Mouse (Mus musculus): Measurements from ENCODE around the gene Ier3.

Gene Ier3

GRCm38 (mm10) chr17:35821439-35822430 is at the start of gene Ier3:
Ier3 (plus strand) TSS chr17:35821684.
- ChIA-PET CTCF (interaction anchor here (0.5 to 1.8 kb wide), 22 partner anchors 10 to 237 kb away, joined by 3 to 9 read pairs (median 4); partner anchors contain the start of genes Nrm (in 2 of the 4), Dhx16 (in 1 of the 4) and Tubb5 (in 1 of the 4)), POLR2A (interaction anchor here (0.5 to 11.2 kb wide), 128 partner anchors 8 to 1239 kb away, joined by 3 to 246 read pairs (median 4); partner anchors contain the start of genes Mdc1 (in 3 of the 4), Nrm (in 3 of the 4), Tubb5 (in 3 of the 4) and Dhx16 (in 2 of the 4))

GRCm38 (mm10) chr17:35776811-35777609 is 44.5 kb upstream of the Ier3 start:
- POLR2A ChIA-PET: interaction anchor here in 3 of 4 experiments (0.6 to 2.3 kb wide), 10 partner anchors 11 to 162 kb away, joined by 3 to 8 read pairs (median 4); partner anchors contain the start of gene Ier3 (in 2 of the 3)
- CTCF ChIA-PET: interaction anchor here in 3 of 4 experiments (0.5 to 2.3 kb wide), 9 partner anchors 9 to 243 kb away, joined by 3 to 8 read pairs (median 4); no protein-coding TSS in a partner anchor

GRCm38 (mm10) chr17:35778965-35779364 is 42.5 kb upstream of the Ier3 start:
- CTCF ChIA-PET: no interaction called here
- POLR2A ChIA-PET: interaction anchor here in 2 of 4 experiments (0.6 to 1.9 kb wide), 5 partner anchors 15 to 1306 kb away, joined by 3 to 4 read pairs (median 4); no protein-coding TSS in a partner anchor

GRCm38 (mm10) chr17:35779466-35780205 is 41.8 kb upstream of the Ier3 start:
- CTCF ChIA-PET: interaction anchor here in 1 of 4 experiments (0.7 kb wide), 1 partner anchor 78 kb away, joined by 3 read pairs; no protein-coding TSS in a partner anchor
- POLR2A ChIA-PET: interaction anchor here in 2 of 4 experiments (0.6 to 1.9 kb wide), 6 partner anchors 16 to 1307 kb away, joined by 3 to 4 read pairs (median 4); no protein-coding TSS in a partner anchor

GRCm38 (mm10) chr17:35780362-35780761 is 41.1 kb upstream of the Ier3 start:
- CTCF ChIA-PET: no interaction called here

GRCm38 (mm10) chr17:35782398-35782797 is 39.1 kb upstream of the Ier3 start:
- ChIA-PET CTCF (interaction anchor here (0.5 to 2.1 kb wide), 51 partner anchors 8 to 341 kb away, joined by 3 to 13 read pairs (median 4); partner anchors contain the start of genes Ier3 (in 2 of the 4) and Dhx16 (in 1 of the 4)), POLR2A (interaction anchor here in 3 of 4 experiments (0.7 to 2.4 kb wide), 12 partner anchors 18 to 282 kb away, joined by 3 to 7 read pairs (median 3); partner anchors contain the start of genes Ier3 (in 3 of the 3) and Flot1 (in 1 of the 3))

More at GRCm38 (mm10) chr17:35780362-35780761, 41.1 kb upstream of the Ier3 start:
- POLR2A ChIA-PET: interaction anchor here in 2 of 4 experiments (1.2 to 1.9 kb wide), 2 partner anchors 16 to 17 kb away, joined by 4 read pairs; no protein-coding TSS in a partner anchor

- POLR2A ChIA-PET: interaction anchor here in 3 of 4 experiments (0.7 to 2.4 kb wide), 13 partner anchors 18 to 282 kb away, joined by 3 to 7 read pairs (median 3); partner anchors contain the start of genes Ier3 (in 2 of the 3) and Flot1 (in 1 of the 3)
These were observed 38.6 kb upstream of the Ier3 start for GRCm38 (mm10) chr17:35782924-35783323.

GRCm38 (mm10) chr17:35783944-35784343 is 37.5 kb upstream of the Ier3 start:
- ChIA-PET POLR2A (interaction anchor here in 3 of 4 experiments (0.7 to 2.4 kb wide), 10 partner anchors 20 to 130 kb away, joined by 3 to 7 read pairs (median 3); partner anchors contain the start of gene Ier3 (in 3 of the 3)), CTCF (interaction anchor here in 3 of 4 experiments (0.7 to 1.6 kb wide), 7 partner anchors 11 to 200 kb away, joined by 3 to 5 read pairs (median 3); no protein-coding TSS in a partner anchor)

More at GRCm38 (mm10) chr17:35782924-35783323, 38.6 kb upstream of the Ier3 start:
- CTCF ChIA-PET: interaction anchor here (0.6 to 2.1 kb wide), 31 partner anchors 11 to 303 kb away, joined by 3 to 8 read pairs (median 4); partner anchors contain the start of gene Dhx16 (in 1 of the 4)

- ChIA-PET CTCF (interaction anchor here in 2 of 4 experiments (0.5 to 1.5 kb wide), 3 partner anchors 9 to 94 kb away, joined by 3 to 5 read pairs (median 3); partner anchors contain the start of gene Dhx16 (in 1 of the 2)), POLR2A (interaction anchor here in 1 of 4 experiments (1.6 kb wide), 1 partner anchor 36 kb away, joined by 5 read pairs; the partner anchor contains the start of gene Ier3)
These were observed 36.3 kb upstream of the Ier3 start for GRCm38 (mm10) chr17:35785140-35785539.

- POLR2A ChIA-PET: interaction anchor here in 2 of 4 experiments (0.9 to 1.2 kb wide), 2 partner anchors 10 to 24 kb away, joined by 4 to 5 read pairs; no protein-coding TSS in a partner anchor
- CTCF ChIA-PET: no interaction called here
These were observed 34.0 kb upstream of the Ier3 start for GRCm38 (mm10) chr17:35787493-35787892.

GRCm38 (mm10) chr17:35788025-35788424 is 33.5 kb upstream of the Ier3 start:
- CTCF ChIA-PET: no interaction called here
- POLR2A ChIA-PET: interaction anchor here in 2 of 4 experiments (0.9 to 1.2 kb wide), 2 partner anchors 11 to 24 kb away, joined by 4 to 5 read pairs; no protein-coding TSS in a partner anchor

GRCm38 (mm10) chr17:35790933-35791332 is 30.6 kb upstream of the Ier3 start:
- ChIA-PET POLR2A (interaction anchor here in 1 of 4 experiments (1.7 kb wide), 1 partner anchor 11 kb away, joined by 5 read pairs; no protein-coding TSS in a partner anchor), CTCF (no interaction called here)

GRCm38 (mm10) chr17:35792837-35793236 is 28.6 kb upstream of the Ier3 start:
- POLR2A ChIA-PET: interaction anchor here in 1 of 4 experiments (0.6 kb wide), 1 partner anchor 29 kb away, joined by 3 read pairs; no protein-coding TSS in a partner anchor
- CTCF ChIA-PET: interaction anchor here in 1 of 4 experiments (0.7 kb wide), 1 partner anchor 29 kb away, joined by 3 read pairs; no protein-coding TSS in a partner anchor

- ChIA-PET POLR2A (interaction anchor here in 1 of 4 experiments (1.6 kb wide), 1 partner anchor 26 kb away, joined by 6 read pairs; the partner anchor contains the start of gene Ier3), CTCF (interaction anchor here in 2 of 4 experiments (0.6 to 1.1 kb wide), 2 partner anchors 12 to 18 kb away, joined by 3 read pairs; no protein-coding TSS in a partner anchor)
These were observed 26.4 kb upstream of the Ier3 start for GRCm38 (mm10) chr17:35795099-35795498.

- POLR2A ChIA-PET: no interaction called here
- CTCF ChIA-PET: no interaction called here
These were observed 25.8 kb upstream of the Ier3 start for GRCm38 (mm10) chr17:35795656-35796055.

- POLR2A ChIA-PET: interaction anchor here in 1 of 4 experiments (1.3 kb wide), 1 partner anchor 25 kb away, joined by 3 read pairs; the partner anchor contains the start of gene Ier3
- CTCF ChIA-PET: interaction anchor here in 2 of 4 experiments (0.8 to 1.7 kb wide), 3 partner anchors 14 to 57 kb away, joined by 3 to 6 read pairs (median 4); no protein-coding TSS in a partner anchor
These were observed 24.6 kb upstream of the Ier3 start for GRCm38 (mm10) chr17:35796835-35797234.
